Mouse (Mus musculus) megakaryocyte-erythroid progenitor cell, adult 5-6 weeks (primary cell): ENCODE data around the gene Nup88. TPM values are rescaled to one million over a fixed set of nuclear protein-coding genes. Genes with fewer than 3 reads are reported as not detected.

ENCODE experiments used
- total RNA-seq, 2 experiments: library from RNA; stranded (forward) in 1 of 2; stranded (reverse) in 1 of 2; fragments of 200-1000, 215-1000 nt in 1 of 2; fragments of >200 nt in 1 of 2; fragmentation: Nextera tagmentation in 1 of 2; gene quantifications; 2 replicates each; pipeline ENCODE4 v1.2.3; 2014 to 2017

The Nup88 gene
- total RNA-seq, 2 experiments from 2014 or later = 108 to 152 TPM

Other genes starting within 250 kb of the Nup88 start
- gene Zfp3, start 205.8 kb downstream of the Nup88 start, total RNA-seq (2014; fragmentation: Nextera tagmentation) = 3.1 and 5.6 TPM in 2 replicates
- gene Zfp3, start 205.8 kb downstream of the Nup88 start, total RNA-seq (2017) = 1.6 and 3.9 TPM in 2 replicates
- gene Scimp, start 157.4 kb downstream of the Nup88 start, total RNA-seq (2014; fragmentation: Nextera tagmentation) = not detected in 2 replicates
- 0.99 TPM in 1 of 2 replicates, not detected in the other for gene Scimp, start 157.4 kb downstream of the Nup88 start, total RNA-seq (2017)
- gene Rabep1, start 125.2 kb downstream of the Nup88 start, total RNA-seq (2014; fragmentation: Nextera tagmentation) = 27.3 and 29.6 TPM in 2 replicates
- 72.8 and 75.8 TPM in 2 replicates for gene Rabep1, start 125.2 kb downstream of the Nup88 start, total RNA-seq (2017)
- 97.4 and 159 TPM in 2 replicates for gene Rpain, start 240 bp upstream of the Nup88 start, total RNA-seq (2014; fragmentation: Nextera tagmentation)
- 26.1 and 40.1 TPM in 2 replicates for gene Rpain, start 240 bp upstream of the Nup88 start, total RNA-seq (2017)
- gene C1qbp, start 13.1 kb upstream of the Nup88 start, total RNA-seq (2014; fragmentation: Nextera tagmentation) = 583 and 631 TPM in 2 replicates
- gene C1qbp, start 13.1 kb upstream of the Nup88 start, total RNA-seq (2017) = 97.5 and 154 TPM in 2 replicates
- 34.9 and 44.1 TPM in 2 replicates for gene Dhx33, start 34.5 kb upstream of the Nup88 start, total RNA-seq (2014; fragmentation: Nextera tagmentation)
- gene Dhx33, start 34.5 kb upstream of the Nup88 start, total RNA-seq (2017) = 54.4 and 55.9 TPM in 2 replicates
- 21.2 and 26.6 TPM in 2 replicates for gene Mis12, start 49.6 kb upstream of the Nup88 start, total RNA-seq (2014; fragmentation: Nextera tagmentation)
- 30.4 and 32.5 TPM in 2 replicates for gene Mis12, start 49.6 kb upstream of the Nup88 start, total RNA-seq (2017)
- gene Derl2, start 49.9 kb upstream of the Nup88 start, total RNA-seq (2014; fragmentation: Nextera tagmentation) = 14.4 and 18.8 TPM in 2 replicates
- gene Derl2, start 49.9 kb upstream of the Nup88 start, total RNA-seq (2017) = 31.0 and 39.3 TPM in 2 replicates
- gene 6330403K07Rik, start 63.5 kb upstream of the Nup88 start, total RNA-seq (2014; fragmentation: Nextera tagmentation) = not detected in 2 replicates
- gene 6330403K07Rik, start 63.5 kb upstream of the Nup88 start, total RNA-seq (2017) = not detected in 2 replicates
- gene Nlrp1a, start 174.7 kb upstream of the Nup88 start, total RNA-seq (2014; fragmentation: Nextera tagmentation) = 0.30 TPM in 1 of 2 replicates, not detected in the other
- 0.05 and 0.27 TPM in 2 replicates for gene Nlrp1a, start 174.7 kb upstream of the Nup88 start, total RNA-seq (2017)